Mouse (Mus musculus): ENCODE data around the gene Plekha7.

GRCm38 (mm10) chr7:116323331-116323964, 15.3 kb upstream of the Plekha7 start:
- TF ChIP-seq ZC3H11A (IDR thresholded peaks at IDR 0.05; ENCODE audit: borderline replicate concordance, low read depth, low read length) (peak; percentile 57; the same call in 1 of the 2 replicates), MAFK (IDR thresholded peaks at IDR 0.05; ENCODE audit: insufficient read depth, low read depth, low read length) (no peak), CHD2 (IDR thresholded peaks at IDR 0.05; ENCODE audit: low read depth, low read length) (no peak)

Data from ES-E14 (cell line).